In genomic region chr2:72980337-72981074, GRCm38 (mm10) we compare ENCODE assay signal across 8 mouse cellular contexts. TPM values are rescaled to one million over a fixed set of nuclear protein-coding genes. Genes with fewer than 3 reads are reported as not detected.
DNase-seq lines count a peak whose midpoint lies in the region; ATAC-seq lines count a peak whose summit lies in the region.

Sp3 (minus strand) TSS chr2:72980446.

- intact Hi-C loops in gastrocnemius, postnatal 14 days (cut with DNase I; ENCODE audit: low total_unique reads) = loop anchor here (5.0 kb wide), 1 partner anchor 77 kb away; no protein-coding TSS in a partner anchor
- intact Hi-C loops in left cerebral cortex, postnatal 10 days (cut with DNase I) = loop anchor here (10.0 kb wide), 1 partner anchor 74 kb away; no protein-coding TSS in a partner anchor

- peak; percentile 98 to 99 for DNase-seq in adrenal gland, adult (ENCODE audit: inconsistent age in 2 of 2, low spot score in 1 of 2)
- peak; percentile 97 for DNase-seq in embryo, embryonic 10.5 days (ENCODE audit: low spot score)
- peak; percentile 98 for DNase-seq in gastrocnemius, postnatal 14 days
- peak; percentile 96 to 99 for DNase-seq in left cerebral cortex, postnatal 10 days (ENCODE audit: extremely low spot score in 1 of 2, low spot score in 2 of 2)
- DNase-seq in right cerebral cortex, postnatal 25 days = peak; percentile 98
- peak; percentile 96 to 97 for DNase-seq in urinary bladder, postnatal 4 days (ENCODE audit: low spot score in 2 of 2)

- peak; percentile 76 for ATAC-seq in inflammation-experienced regulatory T-cells, adult 6 months
- ATAC-seq in megakaryocyte-erythroid progenitor cell, adult 5-6 weeks (replicated peaks; ENCODE audit: low FRiP score, low TSS enrichment, poor library complexity, severe bottlenecking) = peak; percentile 83

RNA-seq across cellular contexts. Expression of gene Sp3, which starts in this region (rescaled TPM):
- total RNA-seq in gastrocnemius, postnatal 14 days (2021) = 10 to 100 TPM; 26.9 to 28.8 TPM
- 10 to 100 TPM; 48.5 to 64.8 (median 62.2) TPM for polyA plus RNA-seq in inflammation-experienced regulatory T-cells, adult 6 months (2017; shearing (Covaris generic))
- 10 to 100 TPM; 44.9 to 56.5 TPM for total RNA-seq in left cerebral cortex, postnatal 10 days (2021)
- 72.7 and 84.4 TPM in 2 replicates for total RNA-seq in megakaryocyte-erythroid progenitor cell, adult 5-6 weeks (2014; fragmentation: Nextera tagmentation)
- total RNA-seq in megakaryocyte-erythroid progenitor cell, adult 5-6 weeks (2017) = 101 and 111 TPM in 2 replicates

Comparison
In these comparisons a context has a peak if more than half of its experiments do, and no peak if none do; other contexts are left out.
1. Peak in every context shown above with its lines: DNase-seq and ATAC-seq.